Mouse (Mus musculus) heart, adult 9 months (tissue): ENCODE data around the gene Fut7.
"Not testable (repeated sequence)": the region's sequence is repeated elsewhere in the genome, so short reads cannot be mapped to it uniquely, and the experiment has no call there.

Experiments used
- DNase-seq, 2 experiments: peaks; one replicate each; pipeline ENCODE4 v3.0.0; 2022; ENCODE audit warnings: low spot score in 2 of 2

Gene Fut7

DNA sequence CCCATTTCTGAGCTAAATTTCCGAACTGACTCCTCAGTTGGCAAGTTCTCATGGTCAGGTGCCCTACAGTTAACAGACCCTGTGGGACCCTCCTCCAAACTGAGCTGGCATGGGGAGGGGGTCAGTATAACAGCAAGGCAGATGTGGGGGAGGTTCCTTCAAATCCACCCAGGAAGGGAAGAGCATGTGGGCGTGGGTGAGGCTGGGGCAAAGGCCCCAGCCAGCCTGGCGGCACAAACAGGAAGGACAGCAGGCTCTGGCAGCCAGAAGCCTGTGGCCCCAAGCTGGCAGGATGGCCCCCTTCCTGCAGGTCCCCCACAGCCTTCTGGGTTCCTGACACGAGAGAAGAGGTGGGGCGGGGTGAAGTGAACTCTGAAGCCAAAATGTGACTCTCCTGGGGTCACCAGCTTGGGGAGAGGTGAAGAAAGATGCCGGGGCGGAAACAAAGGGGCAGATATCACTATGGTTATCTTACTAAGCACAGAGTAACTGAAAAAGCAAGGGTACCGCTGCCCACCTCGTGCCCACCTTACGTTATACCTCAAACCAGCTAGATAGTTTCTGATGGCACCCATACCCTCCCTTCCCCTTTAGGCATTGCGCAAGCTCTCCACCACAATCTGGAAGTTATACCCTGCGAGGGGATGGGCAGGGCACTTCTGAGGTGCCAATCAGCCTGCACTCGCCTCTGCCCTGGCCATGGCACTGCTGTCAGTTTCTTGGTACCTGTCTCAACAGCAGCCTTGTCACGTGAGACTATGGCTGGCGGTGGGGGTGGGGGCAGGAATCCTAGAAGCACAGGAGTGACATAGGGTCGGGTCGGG lies at the start of gene Fut7:
Gene Fut7 (plus strand): TSS at position 681 of the 824 bp plus-strand sequence.
- peak in 1 of 2 experiments; percentile 27 for DNase-seq

DNA sequence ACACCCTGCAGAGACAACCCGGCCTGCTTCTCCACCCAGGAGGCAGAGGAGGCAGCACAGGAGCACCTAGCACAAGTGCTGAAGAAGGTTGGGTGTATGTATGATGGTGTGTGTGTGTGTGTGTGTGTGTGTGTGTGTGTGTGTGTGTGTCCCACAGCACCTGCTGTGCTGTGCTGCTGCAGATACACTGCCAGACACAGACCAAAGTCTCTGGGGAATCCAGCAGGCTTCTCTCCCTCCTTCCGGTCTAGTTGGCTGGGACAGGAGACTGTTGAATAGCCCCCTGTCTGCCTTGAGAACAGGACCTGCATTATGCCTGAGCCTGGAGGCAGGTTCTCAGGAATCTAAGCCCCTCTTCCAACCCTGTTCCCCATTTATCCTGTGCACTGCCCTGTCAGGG lies 49.6 kb upstream of the Fut7 start:
- DNase-seq, result no peak

DNA sequence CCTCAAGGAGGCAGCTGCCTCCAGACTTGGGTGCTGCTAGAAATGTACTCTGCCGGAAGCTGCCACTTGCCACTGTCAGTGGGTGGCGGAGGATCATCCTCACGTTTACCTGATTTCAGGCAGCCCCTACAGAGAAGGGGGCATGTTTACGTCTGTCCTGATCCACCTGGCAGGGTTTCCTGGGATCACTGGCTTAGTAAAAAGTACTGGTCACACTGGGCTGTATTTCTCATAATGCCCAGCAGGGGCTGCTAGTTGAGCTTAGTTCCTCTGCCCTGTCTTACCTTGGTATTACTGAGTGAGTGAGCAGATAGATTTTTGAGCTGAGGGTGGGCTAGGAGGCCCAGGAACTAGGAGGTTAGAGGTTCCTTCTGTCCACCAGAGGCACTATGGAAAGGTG lies 46.5 kb upstream of the Fut7 start:
- DNase-seq, result peak in 1 of 2 experiments; percentile 63

DNA sequence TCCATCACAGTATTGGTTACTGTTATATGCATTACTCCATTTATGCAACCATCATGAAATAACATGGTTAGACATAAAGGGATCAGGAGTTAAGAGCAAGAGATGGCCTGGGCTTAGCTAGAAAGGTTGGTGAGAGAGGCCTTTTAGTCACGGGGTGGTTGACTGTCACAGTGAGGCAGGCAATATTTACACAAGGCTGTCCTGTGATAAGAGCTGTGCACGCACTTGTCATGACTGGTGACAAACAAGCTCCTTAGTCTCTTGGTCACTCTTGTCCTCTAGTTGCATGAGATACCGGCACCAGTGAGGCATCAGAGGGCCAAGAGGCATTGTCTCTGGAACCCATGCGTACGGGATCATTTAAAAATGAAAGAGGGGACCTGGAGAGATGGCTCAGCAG lies 38.6 kb upstream of the Fut7 start:
- DNase-seq, result no peak

DNA sequence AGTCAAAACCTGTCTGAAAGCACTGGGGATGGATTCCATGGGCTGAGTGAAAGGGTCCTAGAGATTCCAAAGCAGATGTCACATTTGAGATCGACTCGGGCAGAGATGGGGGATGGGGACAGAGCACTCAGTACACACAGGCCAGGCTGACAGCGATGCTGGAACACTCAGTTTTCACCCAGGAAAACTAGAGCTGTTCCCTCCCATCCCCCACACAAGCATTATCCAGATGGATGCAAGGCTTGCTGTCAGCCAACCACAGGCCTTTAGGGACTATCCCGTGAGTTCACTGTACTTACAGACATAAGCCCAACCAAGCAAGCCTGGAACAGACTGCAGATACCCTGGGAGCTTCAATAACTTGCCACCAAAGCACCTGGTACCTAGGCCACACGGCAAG lies 31.8 kb upstream of the Fut7 start:
- DNase-seq, result peak in 1 of 2 experiments; percentile 27

DNA sequence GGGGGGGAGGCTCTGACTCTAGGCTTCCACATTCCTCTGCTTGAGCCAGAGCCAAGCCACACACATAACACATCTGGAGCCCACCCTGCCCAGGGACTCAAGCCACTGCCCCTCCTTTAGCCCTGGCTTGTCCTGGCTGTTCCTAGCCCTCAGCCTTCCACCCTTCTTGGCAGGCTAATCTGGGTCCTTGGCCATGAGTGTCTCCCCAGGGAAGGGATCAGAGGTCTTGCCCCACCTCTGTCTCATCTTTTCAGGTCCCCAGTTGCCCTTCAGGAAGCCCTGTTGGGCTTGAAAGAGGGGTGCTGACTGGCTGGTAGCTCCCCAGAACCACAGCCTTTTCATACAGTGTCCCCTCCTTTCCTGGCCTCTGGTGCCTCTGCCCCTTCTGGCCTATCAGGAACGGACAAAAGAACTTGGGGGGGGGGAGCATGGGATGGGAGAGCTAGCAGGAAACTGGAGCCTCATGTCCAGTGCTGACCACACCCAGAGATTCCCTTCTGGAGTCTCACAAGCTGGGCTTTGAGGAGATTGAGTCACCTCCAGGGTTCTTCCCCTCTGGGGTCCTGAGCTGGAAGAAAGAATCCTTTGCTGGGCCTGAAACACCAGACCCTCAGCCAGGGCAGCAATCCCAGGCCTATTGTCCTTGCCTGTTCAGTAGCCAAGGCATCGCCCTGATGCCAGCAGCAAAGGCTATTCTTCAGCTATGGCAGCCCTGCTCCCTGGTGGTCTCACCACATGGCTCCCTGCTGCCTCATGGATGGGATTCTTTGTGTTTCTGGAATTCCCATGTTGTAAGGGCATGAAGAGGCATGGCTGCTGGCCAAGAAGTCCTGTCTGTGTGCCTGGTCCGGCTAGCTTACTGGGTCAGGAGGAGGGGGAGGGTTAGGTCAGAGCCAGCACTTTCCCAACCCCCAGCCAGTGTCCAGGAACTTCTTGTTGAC lies 28.5 kb upstream of the Fut7 start:
- DNase-seq, result peak; percentile 68 to 72

DNA sequence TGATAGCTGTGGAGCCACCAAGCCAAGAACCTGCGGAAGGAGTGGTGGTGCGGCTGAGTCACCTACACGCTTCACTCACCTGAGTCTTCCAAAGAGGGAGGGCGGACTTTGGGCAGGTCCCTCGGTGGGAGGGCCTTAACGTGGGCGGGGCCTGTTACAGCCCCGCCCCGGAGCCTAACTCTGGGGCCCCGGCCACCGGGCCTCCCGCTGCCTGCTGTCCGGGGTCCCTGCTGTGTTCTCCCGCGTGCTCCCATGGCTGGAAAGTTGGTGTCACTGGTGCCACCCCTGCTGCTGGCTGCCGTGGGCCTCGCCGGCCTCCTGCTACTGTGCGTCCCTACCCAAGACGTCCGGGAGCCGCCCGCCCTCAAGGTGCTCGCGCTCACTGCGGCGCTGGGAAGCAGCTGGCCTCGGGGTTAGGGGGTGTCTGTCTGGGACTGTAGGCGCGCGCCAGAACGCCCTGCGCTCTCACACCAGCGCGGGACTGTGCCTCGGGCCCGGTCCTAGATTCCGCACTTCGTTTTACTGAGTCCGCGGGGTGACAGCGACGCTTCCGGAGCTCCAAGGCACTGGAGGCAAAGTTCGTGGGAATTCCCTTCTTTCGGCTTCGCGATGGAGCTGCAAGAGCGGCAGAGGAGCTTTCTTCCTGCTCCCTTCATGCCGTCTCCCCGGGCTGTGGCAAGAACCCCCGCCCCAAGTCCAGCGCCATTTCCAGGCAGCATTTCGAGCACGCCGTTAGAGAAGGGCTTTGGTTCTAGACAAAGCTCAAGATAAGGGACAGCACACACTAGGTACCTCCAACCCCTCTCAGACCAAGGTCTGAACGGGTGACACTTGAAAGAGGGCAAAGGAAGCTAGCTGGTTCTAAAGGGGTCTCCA lies 27.1 kb upstream of the Fut7 start, which contains the start of gene Entpd2:
Gene Entpd2 (plus strand): TSS at position 154 of the 876 bp plus-strand sequence.
- DNase-seq, result peak; percentile 42 to 48

DNA sequence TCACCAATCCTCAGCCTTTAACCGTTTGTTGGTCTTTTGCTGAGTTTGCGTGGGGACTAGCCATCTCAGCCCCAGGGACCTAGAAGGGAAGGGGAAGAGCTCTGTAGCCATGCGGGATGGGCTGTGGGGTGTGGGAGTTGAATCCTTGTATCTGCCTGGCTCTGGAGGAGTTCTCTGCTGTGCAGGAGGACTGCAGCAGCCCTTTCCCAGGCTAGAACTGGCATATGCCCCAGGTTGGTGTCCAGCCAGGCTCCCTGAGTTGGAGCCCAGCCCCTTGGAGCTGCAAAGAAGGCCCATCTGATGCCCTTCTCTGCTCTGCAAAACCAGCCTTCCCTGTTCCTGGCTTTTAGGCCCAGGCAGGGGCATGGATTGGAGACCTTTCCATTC lies 26.5 kb upstream of the Fut7 start:
- peak in 1 of 2 experiments; percentile 30 for DNase-seq

DNA sequence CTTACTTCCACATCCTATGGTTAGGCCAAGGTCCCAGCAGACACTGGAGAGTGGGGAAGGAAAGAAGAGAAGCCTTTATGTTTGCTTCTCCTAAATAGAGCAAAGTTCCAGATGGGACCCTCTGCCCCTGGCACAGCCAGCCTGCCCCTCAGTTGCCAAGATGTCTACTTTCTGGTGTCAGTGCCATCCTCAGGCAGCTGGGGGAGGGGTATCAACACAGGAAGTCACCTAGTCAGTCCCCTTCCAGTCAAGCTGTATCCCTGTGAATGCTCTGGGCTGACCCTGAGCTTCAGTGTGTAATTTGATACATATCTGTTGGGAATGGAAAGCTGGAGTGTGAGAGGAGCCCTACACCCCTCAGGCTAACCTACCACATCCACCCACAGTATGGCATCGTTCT lies 26.1 kb upstream of the Fut7 start:
- DNase-seq, result no peak

DNA sequence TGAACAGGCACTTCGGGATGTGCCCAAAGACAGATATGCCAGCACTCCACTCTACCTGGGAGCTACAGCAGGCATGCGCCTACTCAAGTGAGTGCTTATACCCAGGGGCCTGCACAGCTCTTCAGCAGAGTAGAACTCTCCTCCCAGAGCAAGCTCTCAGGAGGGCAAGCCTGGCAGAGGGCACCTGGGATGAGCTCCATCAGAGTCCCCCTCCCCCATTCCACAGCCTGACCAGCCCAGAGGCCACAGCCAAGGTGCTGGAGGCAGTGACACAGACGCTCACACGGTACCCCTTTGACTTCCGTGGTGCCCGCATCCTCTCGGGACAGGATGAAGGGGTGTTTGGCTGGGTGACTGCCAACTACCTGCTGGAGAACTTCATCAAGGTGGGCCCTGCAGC lies 25.0 kb upstream of the Fut7 start:
- no peak for DNase-seq

DNA sequence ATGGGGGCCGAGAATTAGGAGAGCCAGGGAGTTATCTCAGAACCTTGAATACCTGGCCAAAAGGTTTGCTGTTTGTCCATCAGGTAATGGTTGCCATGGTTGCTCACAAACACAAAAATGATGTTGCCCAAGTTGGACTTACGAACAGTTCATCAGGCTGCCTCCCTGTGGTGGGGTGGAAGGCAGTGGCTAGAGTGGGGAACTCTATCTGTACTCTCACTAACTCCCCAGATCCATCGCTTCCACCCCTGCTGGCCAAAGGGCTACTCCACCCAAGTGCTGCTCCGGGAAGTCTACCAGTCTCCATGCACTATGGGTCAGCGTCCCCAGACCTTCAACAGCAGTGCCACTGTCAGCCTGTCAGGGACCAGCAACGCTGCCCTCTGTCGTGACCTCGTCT lies 24.0 kb upstream of the Fut7 start, which contains the start of gene Npdc1:
Gene Npdc1 (plus strand): TSS at position 301 of the 400 bp plus-strand sequence.
- no peak for DNase-seq

DNA sequence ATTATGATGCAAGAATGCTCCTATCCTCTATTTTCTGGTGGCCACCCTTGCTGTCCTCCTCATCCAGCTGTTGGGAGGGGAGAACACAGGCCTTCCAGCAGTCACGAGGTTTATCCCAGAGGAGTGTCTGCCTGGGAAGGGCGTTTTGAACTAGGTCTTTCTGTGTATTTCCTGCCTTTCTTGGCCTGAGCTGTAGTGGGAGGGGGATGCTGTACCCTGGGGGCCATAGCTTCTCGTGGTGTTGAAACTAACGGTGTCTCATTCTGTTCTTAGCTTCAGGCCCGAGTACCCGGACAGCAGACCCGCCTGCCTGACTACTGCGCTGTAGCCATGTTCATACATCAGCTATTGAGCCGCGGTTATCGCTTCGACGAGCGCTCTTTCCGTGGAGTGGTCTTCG lies 22.8 kb upstream of the Fut7 start:
- DNase-seq, result peak; percentile 76 to 77

DNA sequence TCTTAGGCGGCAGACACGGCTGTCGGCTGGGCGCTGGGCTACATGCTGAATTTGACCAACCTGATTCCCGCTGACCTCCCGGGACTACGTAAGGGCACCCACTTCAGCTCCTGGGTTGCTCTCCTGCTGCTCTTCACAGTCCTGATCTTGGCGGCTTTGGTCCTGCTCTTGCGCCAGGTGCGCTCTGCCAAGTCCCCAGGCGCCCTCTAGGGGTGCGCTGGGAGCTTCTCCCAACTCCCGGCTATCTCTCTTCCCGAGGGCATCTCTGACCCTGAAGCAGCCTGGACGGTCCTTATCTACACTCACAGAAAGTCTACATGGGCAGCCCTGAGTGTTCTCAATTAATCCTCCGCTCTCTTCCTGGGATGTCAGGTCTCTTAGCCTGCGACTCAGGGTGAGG lies 22.3 kb upstream of the Fut7 start:
- DNase-seq, result peak; percentile 50 to 65

DNA sequence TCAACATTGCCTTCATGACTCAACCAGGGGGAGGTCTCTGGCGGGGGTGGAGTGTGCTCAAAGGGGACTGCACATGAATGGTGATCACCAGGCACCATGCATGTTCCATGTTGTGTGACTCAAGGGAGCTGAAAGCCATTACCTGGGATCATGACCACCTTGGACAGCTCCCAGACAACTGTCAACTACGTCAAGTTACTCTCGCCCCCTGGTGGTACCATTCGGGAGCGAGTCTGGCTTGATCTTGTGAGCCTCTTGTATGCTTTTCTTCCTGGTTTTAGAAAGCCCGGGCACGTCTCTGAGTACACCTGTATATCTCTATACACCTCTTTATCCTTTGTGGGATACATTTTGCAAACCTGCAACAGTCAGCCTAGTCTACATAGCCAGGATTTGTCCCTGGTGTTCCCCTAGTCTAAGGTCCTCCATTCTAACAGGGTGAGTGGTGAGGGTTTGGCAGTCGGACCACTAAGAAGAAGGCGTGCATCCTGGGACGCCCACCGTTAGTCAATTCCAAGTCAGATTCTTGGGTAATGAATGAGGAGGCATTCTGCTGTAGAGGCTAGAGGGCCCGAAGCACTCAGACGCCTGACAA lies 20.6 kb upstream of the Fut7 start:
- peak; percentile 39 to 56 for DNase-seq

DNA sequence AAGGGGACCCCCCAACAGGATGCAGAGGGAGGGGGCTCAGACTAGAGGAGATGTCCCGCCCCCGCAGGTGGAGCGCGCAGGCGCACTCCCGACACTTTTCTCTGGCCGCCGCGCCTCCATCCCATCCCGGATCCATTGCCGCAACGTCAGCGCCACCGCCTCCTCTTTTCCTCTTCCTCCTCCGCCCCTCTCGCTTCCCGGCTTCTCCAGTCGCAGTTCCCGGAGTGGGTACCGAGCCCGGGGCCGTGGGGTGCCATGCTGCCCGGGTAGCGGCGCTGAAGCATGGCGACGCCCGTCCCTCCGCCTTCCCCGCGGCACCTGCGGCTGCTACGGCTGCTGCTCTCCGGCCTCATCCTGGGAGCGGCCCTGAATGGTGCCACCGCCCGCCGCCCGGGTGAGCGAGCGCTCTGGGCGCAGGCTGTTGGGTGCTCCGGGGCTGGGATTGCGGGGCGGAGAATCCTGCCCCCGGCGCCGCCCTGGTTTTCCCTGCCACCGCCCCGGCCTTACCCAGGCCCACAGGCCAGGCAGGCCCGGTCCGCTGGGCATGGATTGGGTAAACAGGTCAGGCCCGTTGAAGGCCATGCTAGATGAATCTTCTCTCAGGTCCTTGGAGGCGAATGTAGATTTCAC lies 20.0 kb upstream of the Fut7 start:
- DNase-seq, result peak; percentile 73 to 77

DNA sequence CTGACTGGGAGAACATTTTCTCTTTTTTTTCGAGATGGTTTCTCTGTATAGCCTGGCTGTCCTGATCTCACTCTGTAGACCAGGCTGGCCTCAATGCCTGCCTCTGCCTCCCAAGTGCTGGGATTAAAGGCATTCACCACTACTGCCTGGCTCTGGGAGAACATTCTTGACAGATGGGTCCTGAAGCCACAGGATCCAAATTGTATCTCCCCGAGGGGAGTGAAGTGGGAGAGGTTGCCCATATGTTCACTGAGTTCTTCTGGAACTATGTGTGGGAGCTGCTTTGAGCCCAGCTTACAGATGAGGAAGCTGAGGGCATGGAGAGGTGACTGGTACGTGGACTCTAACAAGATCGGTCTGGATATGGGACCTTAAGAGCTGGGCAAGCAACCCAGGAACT lies 19.1 kb upstream of the Fut7 start:
- DNase-seq, result no peak

DNA sequence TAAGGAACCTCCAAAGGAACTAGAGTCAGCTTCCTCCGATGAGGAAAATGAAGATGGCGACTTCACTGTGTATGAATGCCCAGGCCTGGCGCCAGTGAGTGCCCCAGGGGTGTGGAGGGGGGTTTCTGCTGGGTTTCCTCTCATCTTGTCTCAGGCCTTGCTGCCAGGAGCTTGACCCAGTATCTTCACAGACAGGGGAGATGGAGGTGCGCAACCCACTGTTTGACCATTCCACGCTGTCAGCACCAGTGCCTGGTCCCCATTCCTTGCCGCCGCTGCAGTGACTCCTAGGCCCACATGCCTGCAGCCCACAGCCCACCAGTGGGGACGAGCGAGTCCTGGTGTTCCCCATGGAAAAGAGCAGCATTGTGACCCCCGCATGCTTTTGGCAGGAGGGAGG lies 14.2 kb upstream of the Fut7 start:
- DNase-seq, result no peak

DNA sequence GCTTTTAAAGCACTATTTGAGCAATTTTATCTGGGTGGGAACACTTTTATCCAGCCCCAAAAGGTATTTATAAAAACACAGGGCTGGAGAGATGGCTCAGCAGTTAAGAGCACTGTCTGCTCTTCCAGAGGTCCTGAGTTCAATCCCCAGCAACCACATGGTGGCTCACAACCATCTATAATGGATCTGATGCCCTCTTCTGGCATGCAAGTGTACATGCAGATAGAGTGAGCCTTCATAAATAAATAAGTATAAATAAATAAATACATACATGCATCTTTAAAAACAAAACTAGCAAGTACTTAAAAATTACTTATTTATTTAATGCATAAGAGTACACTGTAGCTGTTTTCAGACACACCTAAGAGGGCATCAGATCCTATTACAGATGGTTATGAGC lies 9.6 kb upstream of the Fut7 start:
- DNase-seq, result not testable (repeated sequence)

DNA sequence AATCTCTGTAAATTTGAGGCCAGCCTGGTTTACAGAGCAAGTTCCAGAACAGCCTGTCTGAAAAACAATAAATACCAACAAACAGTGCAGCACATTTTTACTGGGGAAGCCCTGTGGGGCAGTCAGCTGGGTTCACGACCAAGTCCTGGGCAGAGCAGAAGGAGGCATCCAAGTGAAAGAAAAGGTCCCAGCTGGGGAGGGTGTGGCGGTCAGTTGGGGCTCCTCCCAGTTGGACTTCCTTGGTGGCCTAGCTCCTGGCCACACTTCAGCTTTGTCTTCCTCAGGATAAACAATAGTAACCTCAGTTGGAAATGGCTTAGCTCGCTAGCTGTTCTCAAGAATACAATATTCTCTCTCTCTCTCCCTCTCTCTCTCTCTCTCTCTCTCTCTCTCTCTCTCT lies 5.6 kb upstream of the Fut7 start:
- DNase-seq, result peak in 1 of 2 experiments; percentile 31

DNA sequence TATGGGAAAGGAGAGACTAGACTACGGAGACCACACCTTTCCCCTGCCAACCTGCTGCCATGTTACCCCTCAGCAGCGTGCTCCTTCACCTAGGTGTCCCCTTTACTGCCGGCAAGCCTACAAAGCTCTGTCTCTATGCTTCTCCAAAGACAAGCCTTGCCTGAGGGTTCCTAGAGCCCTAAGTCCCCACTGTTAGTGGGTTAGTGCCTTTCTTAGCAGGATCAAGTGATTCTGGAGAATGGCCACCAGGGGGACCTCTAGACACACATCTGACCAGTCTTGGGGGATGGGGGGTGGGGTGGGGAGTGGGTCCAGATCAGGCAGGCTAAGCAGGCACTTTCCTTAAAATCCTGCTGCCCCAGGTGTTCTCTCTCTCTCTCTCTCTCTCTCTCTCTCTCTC lies 1.2 kb upstream of the Fut7 start:
- no peak for DNase-seq

DNA sequence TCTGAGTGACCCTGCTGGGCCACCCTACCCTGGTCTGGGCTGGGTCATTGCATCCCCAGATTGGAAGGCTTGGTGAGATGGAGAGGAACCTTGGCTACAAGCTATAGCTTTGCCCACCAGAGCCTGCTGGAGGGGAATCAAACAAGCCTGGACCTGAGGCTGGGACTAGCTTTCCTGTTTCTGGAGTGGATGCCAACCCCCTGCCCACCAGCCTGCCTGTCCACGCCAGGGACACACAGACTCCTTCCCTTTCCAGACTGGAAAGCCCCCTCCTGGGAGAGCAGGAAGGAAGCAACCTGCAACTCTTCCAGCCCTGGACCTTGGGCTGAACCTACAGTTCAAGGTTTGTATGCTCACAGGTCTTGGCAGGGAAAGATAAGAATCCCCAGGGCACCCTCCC lies 559 bp downstream of the Fut7 start:
- no peak for DNase-seq
